Mouse (Mus musculus) MEL (cell line): ENCODE measurements around the gene Actr8. TPM values are rescaled to one million over a fixed set of nuclear protein-coding genes. Genes with fewer than 3 reads are reported as not detected.
A peak's percentile ranks its signal among the peaks of the same experiment; 100 is the strongest.

Experiments
- DNase-seq: peaks from one replicate; pipeline ENCODE4 v3.0.0; 2011; ENCODE audit warnings: low read depth, low spot score
- H3K27ac ChIP-seq: 2 replicates; pipeline ENCODE4 v1.5.1; 2012; ENCODE audit warnings: low read depth, mild to moderate bottlenecking, control low read depth, low read length, moderate library complexity; ENCODE audit not compliant: control insufficient read depth
- H3K27me3 ChIP-seq, 2 experiments: fragments of 150-350 bp in 1 of 2; sonication (generic) in 1 of 2; 2 replicates each; pipeline ENCODE4 v1.6.1; 2012; ENCODE audit warnings: low read length in 2 of 2, mild to moderate bottlenecking in 2 of 2, improper control_type of control experiment in 1 of 2, moderate library complexity in 1 of 2; ENCODE audit not compliant: insufficient read depth in 2 of 2, control insufficient read depth in 1 of 2
- H3K36me3 ChIP-seq, 2 experiments: 2 replicates each; pipeline ENCODE4 v1.6.1; 2012 to 2014; ENCODE audit warnings: low read length in 2 of 2, improper control_type of control experiment in 1 of 2, inconsistent platforms in 1 of 2, mild to moderate bottlenecking in 1 of 2; ENCODE audit not compliant: insufficient read depth in 2 of 2, control insufficient read depth in 1 of 2
- H3K4me1 ChIP-seq, 2 experiments: fragments of 150-350 bp in 1 of 2; sonication (generic) in 1 of 2; 2 replicates each; pipeline ENCODE4 v1.6.1; 2012; ENCODE audit warnings: low read length in 2 of 2, improper control_type of control experiment in 1 of 2, mild to moderate bottlenecking in 1 of 2; ENCODE audit not compliant: insufficient read depth in 2 of 2, control insufficient read depth in 1 of 2
- H3K4me3 ChIP-seq, 2 experiments: fragments of 150-350 bp in 1 of 2; sonication (generic) in 1 of 2; 2 replicates each; pipeline ENCODE4 v1.5.1; 2012; ENCODE audit warnings: low read depth in 2 of 2, low read length in 2 of 2, mild to moderate bottlenecking in 2 of 2, moderate library complexity in 2 of 2, control low read depth in 1 of 2, improper control_type of control experiment in 1 of 2; ENCODE audit not compliant: control insufficient read depth in 1 of 2, insufficient read depth in 1 of 2
- H3K79me2 ChIP-seq: 2 replicates; pipeline ENCODE4 v1.6.1; 2012; ENCODE audit warnings: mild to moderate bottlenecking, low read length, moderate library complexity; ENCODE audit not compliant: control insufficient read depth, poor library complexity, insufficient read depth
- H3K9ac ChIP-seq: 2 replicates; pipeline ENCODE4 v1.6.1; 2012; ENCODE audit warnings: low read depth, mild to moderate bottlenecking, control low read depth, low read length, moderate library complexity; ENCODE audit not compliant: control insufficient read depth, poor library complexity, severe bottlenecking
- H3K9me3 ChIP-seq: fragments of 150-350 bp; sonication (generic); replicated peaks from 2 replicates; pipeline ENCODE4 v1.6.1; 2012; ENCODE audit warnings: mild to moderate bottlenecking, low read length, improper control_type of control experiment, moderate library complexity; ENCODE audit not compliant: insufficient read depth
- BHLHE40 ChIP-seq: IDR thresholded peaks from 2 replicates; pipeline ENCODE4 v1.6.1; 2012; ENCODE audit warnings: low read depth, mild to moderate bottlenecking, inconsistent platforms, low read length, improper control_type of control experiment, borderline replicate concordance
- CHD1 ChIP-seq: IDR thresholded peaks from 2 replicates; pipeline ENCODE4 v1.6.1; 2012; ENCODE audit warnings: low read depth, mild to moderate bottlenecking, inconsistent platforms, low read length, improper control_type of control experiment
- CTCF ChIP-seq, 3 experiments: IDR thresholded peaks in 2 of 3; conservative IDR thresholded peaks in 1 of 3; 2 replicates each; pipeline ENCODE4 v1.5.1; 2011 to 2012; ENCODE audit warnings: low read length in 3 of 3, low read depth in 2 of 3, mild to moderate bottlenecking in 2 of 3, improper control_type of control experiment in 1 of 3, inconsistent platforms in 1 of 3, mixed read lengths in 1 of 3, moderate library complexity in 1 of 3; ENCODE audit not compliant: control insufficient read depth in 1 of 3, insufficient read depth in 1 of 3, poor library complexity in 1 of 3, severe bottlenecking in 1 of 3
- E2F4 ChIP-seq: IDR thresholded peaks from 2 replicates; pipeline ENCODE4 v1.6.1; 2011; ENCODE audit warnings: low read depth, low read length, improper control_type of control experiment, borderline replicate concordance
- ETS1 ChIP-seq: IDR thresholded peaks from 2 replicates; pipeline ENCODE4 v1.6.1; 2012; ENCODE audit warnings: low read depth, mild to moderate bottlenecking, inconsistent platforms, low read length, improper control_type of control experiment, moderate library complexity
- HCFC1 ChIP-seq: IDR thresholded peaks from 2 replicates; pipeline ENCODE4 v1.6.1; 2012; ENCODE audit warnings: low read depth, mild to moderate bottlenecking, inconsistent platforms, low read length, improper control_type of control experiment, moderate library complexity
- JUND ChIP-seq: IDR thresholded peaks from 2 replicates; pipeline ENCODE4 v1.6.1; 2011; ENCODE audit warnings: low read depth, mild to moderate bottlenecking, improper control_type of control experiment, low read length
- KAT2A ChIP-seq: conservative IDR thresholded peaks from 2 replicates; pipeline ENCODE4 v1.6.1; 2012; ENCODE audit warnings: low read depth, low read length, improper control_type of control experiment, inconsistent platforms
- MAFK ChIP-seq: IDR thresholded peaks from 2 replicates; pipeline ENCODE4 v1.6.1; 2011; ENCODE audit warnings: low read depth, mild to moderate bottlenecking, low read length, improper control_type of control experiment, borderline replicate concordance
- MXI1 ChIP-seq: IDR thresholded peaks from 2 replicates; pipeline ENCODE4 v1.6.1; 2011; ENCODE audit warnings: mild to moderate bottlenecking, low read depth, low read length, improper control_type of control experiment
- NELFE ChIP-seq: IDR thresholded peaks from 2 replicates; pipeline ENCODE4 v1.6.1; 2011; ENCODE audit warnings: low read depth, low read length, improper control_type of control experiment
- POLR2AphosphoS2 ChIP-seq: IDR thresholded peaks from 2 replicates; pipeline ENCODE4 v1.6.1; 2011; ENCODE audit warnings: low read length, improper control_type of control experiment
- RCOR1 ChIP-seq: IDR thresholded peaks from 2 replicates; pipeline ENCODE4 v1.6.1; 2012; ENCODE audit warnings: low read depth, mild to moderate bottlenecking, inconsistent platforms, low read length, improper control_type of control experiment
- SIN3A ChIP-seq: IDR thresholded peaks from 2 replicates; pipeline ENCODE4 v1.6.1; 2012; ENCODE audit warnings: low read length, improper control_type of control experiment, inconsistent platforms
- SMC3 ChIP-seq: IDR thresholded peaks from 2 replicates; pipeline ENCODE4 v1.6.1; 2011; ENCODE audit warnings: low read depth, low read length, improper control_type of control experiment
- TAL1 ChIP-seq: IDR thresholded peaks from 2 replicates; pipeline ENCODE4 v1.6.1; 2012; ENCODE audit warnings: mild to moderate bottlenecking, inconsistent platforms, low read length, moderate library complexity, mixed read lengths
- TBP ChIP-seq: IDR thresholded peaks from 2 replicates; pipeline ENCODE4 v1.8.0; 2011; ENCODE audit warnings: low read depth, low read length, improper control_type of control experiment
- TCF12 ChIP-seq: IDR thresholded peaks from 2 replicates; pipeline ENCODE4 v1.6.1; 2014; ENCODE audit warnings: low read depth, mild to moderate bottlenecking, inconsistent platforms, low read length, improper control_type of control experiment, moderate library complexity
- UBTF ChIP-seq: IDR thresholded peaks from 2 replicates; pipeline ENCODE4 v1.6.1; 2012; ENCODE audit warnings: low read depth, mild to moderate bottlenecking, inconsistent platforms, low read length, improper control_type of control experiment, moderate library complexity, borderline replicate concordance; ENCODE audit not compliant: insufficient read depth
- USF1 ChIP-seq: IDR thresholded peaks from 2 replicates; pipeline ENCODE4 v1.6.1; 2014; ENCODE audit warnings: low read depth, mild to moderate bottlenecking, inconsistent platforms, low read length, improper control_type of control experiment, moderate library complexity
- USF2 ChIP-seq, 2 experiments: IDR thresholded peaks; 2 replicates each; pipeline ENCODE4 v1.6.1; 2011 to 2012; ENCODE audit warnings: improper control_type of control experiment in 2 of 2, low read length in 2 of 2, borderline replicate concordance in 1 of 2, inconsistent platforms in 1 of 2, low read depth in 1 of 2, mild to moderate bottlenecking in 1 of 2; ENCODE audit not compliant: insufficient read depth in 1 of 2
- ZC3H11A ChIP-seq: IDR thresholded peaks from 2 replicates; pipeline ENCODE4 v1.6.1; 2012; ENCODE audit warnings: low read depth, mild to moderate bottlenecking, inconsistent platforms, low read length, improper control_type of control experiment
- ZKSCAN1 ChIP-seq: IDR thresholded peaks from 2 replicates; pipeline ENCODE4 v1.6.1; 2012; ENCODE audit warnings: low read depth, mild to moderate bottlenecking, inconsistent platforms, low read length, improper control_type of control experiment, moderate library complexity
- ZMIZ1 ChIP-seq: IDR thresholded peaks from 2 replicates; pipeline ENCODE4 v1.6.1; 2012; ENCODE audit warnings: low read depth, mild to moderate bottlenecking, inconsistent platforms, low read length, improper control_type of control experiment, moderate library complexity
- polyA plus RNA-seq, 2 experiments: library from polyadenylated mRNA; stranded (reverse) in 1 of 2; unstranded in 1 of 2; fragments of >175 nt in 1 of 2; fragments of >200 nt in 1 of 2; gene quantifications; 2 replicates each; pipeline versions ENCODE4 v1.2.1 to v1.2.4; 2012; ENCODE audit warnings: low replicate concordance in 2 of 2, low read depth in 1 of 2; ENCODE audit not compliant: insufficient read length in 2 of 2, insufficient read depth in 1 of 2, missing spikeins in 1 of 2
- total RNA-seq: library from RNA; depleted of rRNA; stranded (reverse); fragments of 300-350 nt; gene quantifications from 2 replicates; pipeline ENCODE4 v1.2.3, GENCODE M21; 2012

Gene Actr8
- total and polyA plus RNA-seq, 3 experiments, result 31.0 to 36.4 TPM; not detected in 1

- no peak overlapping the region for H3K9ac ChIP-seq
- H3K27ac ChIP-seq, result no peak overlapping the region
- H3K79me2 ChIP-seq, result no peaks in the 10 kb centered on the region
- H3K36me3 ChIP-seq, result no peaks in the 10 kb centered on the region
- no peak for DNase-seq
- TF ChIP-seq CHD1 (no peak), TBP (no peak), ETS1 (no peak), ZMIZ1 (no peak), BHLHE40 (no peak), USF2 (IDR thresholded peaks at IDR 0.05; ENCODE audit: borderline replicate concordance in 1 of 2, insufficient read depth in 1 of 2, low read depth in 1 of 2, low read length in 2 of 2) (no peak), ZKSCAN1 (no peak), NELFE (no peak), MXI1 (no peak), HCFC1 (no peak), TCF12 (no peak), KAT2A (no peak), SMC3 (no peak), CTCF (IDR thresholded peaks at IDR 0.05 in 2 of 3, conservative IDR thresholded peaks at IDR 0.05 in 1 of 3; ENCODE audit: control insufficient read depth in 1 of 3, insufficient read depth in 1 of 3, low read depth in 2 of 3, low read length in 3 of 3, poor library complexity in 1 of 3, severe bottlenecking in 1 of 3) (no peak)
- TF ChIP-seq, all 39 proteins: peak for 0
- no peaks in the 10 kb centered on the region for H3K9me3 ChIP-seq
- peaks cover 1 to 5% of the 10 kb centered on the region in 2 experiments; a peak in 1 of 4 replicates for H3K4me1 ChIP-seq
- H3K27me3 ChIP-seq, result no peaks in the 10 kb centered on the region
- no peak overlapping the region for H3K4me3 ChIP-seq
These were observed 40.7 kb upstream of the Actr8 start for GRCm38 (mm10) chr14:29937466-29937865.

GRCm38 (mm10) chr14:29939600-29940312 lies 38.4 kb upstream of the Actr8 start:
- H3K79me2 ChIP-seq, result no peaks in the 10 kb centered on the region
- no peak overlapping the region for H3K27ac ChIP-seq
- no peaks in the 10 kb centered on the region for H3K27me3 ChIP-seq
- no peak overlapping the region for H3K9ac ChIP-seq
- TF ChIP-seq UBTF (no peak), KAT2A (no peak), TCF12 (no peak), ZC3H11A (no peak), NELFE (no peak), ZKSCAN1 (no peak), BHLHE40 (no peak), POLR2AphosphoS2 (no peak), MXI1 (no peak), CHD1 (no peak), HCFC1 (no peak), TAL1 (no peak), USF1 (no peak), MAFK (no peak), JUND (no peak), SIN3A (no peak), E2F4 (no peak), SMC3 (no peak), RCOR1 (no peak)
- peaks cover 1 to 9% of the 10 kb centered on the region in 2 experiments; a peak in 1 of 4 replicates for H3K4me1 ChIP-seq
- no peak overlapping the region for H3K4me3 ChIP-seq
- H3K9me3 ChIP-seq, result no peaks in the 10 kb centered on the region
- peak; percentile 13 for DNase-seq
- peaks cover 0 to 3% of the 10 kb centered on the region in 2 experiments; a peak in 2 of 4 replicates for H3K36me3 ChIP-seq
